Mouse (Mus musculus) megakaryocyte, embryonic 14.5 days (primary cell): ENCODE results near the gene Pafah1b1. TPM values are rescaled to one million over a fixed set of nuclear protein-coding genes. Genes with fewer than 3 reads are reported as not detected.

ENCODE experiments used
- H3K27me3 ChIP-seq: replicated peaks from 2 replicates; pipeline ENCODE3; 2012; ENCODE audit warnings: inconsistent platforms
- H3K36me3 ChIP-seq: replicated peaks from 2 replicates; pipeline ENCODE3; 2012; ENCODE audit warnings: low read length, inconsistent platforms, mixed read lengths
- H3K4me1 ChIP-seq: 2 replicates; pipeline ENCODE4 v1.6.1; 2012; ENCODE audit warnings: inconsistent platforms
- H3K4me3 ChIP-seq: replicated peaks from 2 replicates; pipeline ENCODE3; 2012; ENCODE audit warnings: moderate library complexity, mild to moderate bottlenecking, inconsistent platforms
- H3K9me3 ChIP-seq: 2 replicates; pipeline ENCODE4 v1.6.1; 2012; ENCODE audit warnings: inconsistent platforms
- FLI1 ChIP-seq: IDR thresholded peaks from 2 replicates; pipeline ENCODE4 v1.6.1; 2012; ENCODE audit warnings: low read length, inconsistent platforms, mixed read lengths
- GATA1 ChIP-seq: IDR thresholded peaks from 3 replicates; pipeline ENCODE4 v1.6.1; 2012; ENCODE audit warnings: mixed read lengths, low read length, inconsistent platforms, borderline replicate concordance
- polyA plus RNA-seq: library from polyadenylated mRNA; stranded (reverse); fragments of >175 nt; gene quantifications from 2 replicates; pipeline ENCODE4 v1.2.3, GENCODE M21; 2012; ENCODE audit warnings: low replicate concordance; ENCODE audit not compliant: insufficient read depth

The Pafah1b1 gene
- polyA plus RNA-seq, 1 experiment, result 10.5 TPM

DNA sequence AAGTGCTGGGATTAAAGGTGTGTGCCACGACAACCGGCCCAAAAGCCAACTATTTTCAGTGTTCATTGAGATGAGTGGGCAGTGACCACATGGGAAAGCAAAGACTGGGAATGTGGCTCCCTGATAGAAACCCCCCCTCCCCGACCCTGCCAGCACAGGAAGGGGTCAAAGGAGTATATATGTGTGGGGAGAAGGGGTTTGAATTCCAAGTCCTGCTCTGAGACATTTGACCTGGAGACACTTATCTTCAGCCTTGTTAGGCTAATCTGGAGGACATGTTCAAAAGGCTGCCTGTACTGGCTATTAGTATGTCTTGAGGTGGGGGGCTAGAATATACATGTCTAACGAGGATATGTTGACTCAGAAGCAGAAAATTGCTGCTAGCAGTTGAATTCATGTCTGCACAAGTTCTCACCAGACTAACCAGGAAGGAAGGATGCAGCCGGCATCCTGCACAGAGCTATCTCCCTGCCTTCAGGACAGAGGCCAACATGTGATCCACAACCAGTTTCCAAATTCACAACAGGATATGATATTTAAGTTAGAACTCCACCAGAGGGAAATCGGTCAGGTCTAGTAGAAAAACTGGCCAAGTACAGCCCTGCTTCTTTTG lies 51.5 kb downstream of the Pafah1b1 start:
- H3K4me1 ChIP-seq, result peaks cover 60% of the 10 kb centered on the region
- H3K4me3 ChIP-seq, result no peak overlapping the region
- H3K9me3 ChIP-seq, result no peaks in the 10 kb centered on the region
- no peak for TF ChIP-seq GATA1
- no peak for TF ChIP-seq FLI1
- peaks cover 96% of the 10 kb centered on the region for H3K36me3 ChIP-seq
- no peaks in the 10 kb centered on the region for H3K27me3 ChIP-seq

DNA sequence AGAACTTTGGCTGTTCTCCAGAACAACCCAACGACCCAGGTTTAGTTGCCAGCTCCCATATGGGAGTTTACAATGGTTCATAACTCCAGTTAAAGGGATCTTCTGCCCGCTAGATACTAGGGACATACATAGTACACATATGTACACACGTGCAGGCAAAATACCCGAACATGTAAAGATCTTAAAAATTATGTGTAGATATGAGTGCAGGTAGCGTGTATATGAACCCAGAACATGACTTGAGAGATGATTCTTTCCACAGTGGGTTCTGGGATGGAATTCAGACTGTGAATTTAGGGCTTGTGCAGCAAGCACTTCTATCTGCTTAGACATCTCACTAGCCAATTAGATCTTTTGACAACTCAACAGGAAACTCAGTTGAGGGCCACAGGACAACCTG lies 52.6 kb downstream of the Pafah1b1 start:
- peaks cover 56% of the 10 kb centered on the region for H3K4me1 ChIP-seq
- H3K36me3 ChIP-seq, result peaks cover 96% of the 10 kb centered on the region
- H3K9me3 ChIP-seq, result no peaks in the 10 kb centered on the region
- no peaks in the 10 kb centered on the region for H3K27me3 ChIP-seq
- no peak overlapping the region for H3K4me3 ChIP-seq
- TF ChIP-seq GATA1 (no peak), FLI1 (no peak)

DNA sequence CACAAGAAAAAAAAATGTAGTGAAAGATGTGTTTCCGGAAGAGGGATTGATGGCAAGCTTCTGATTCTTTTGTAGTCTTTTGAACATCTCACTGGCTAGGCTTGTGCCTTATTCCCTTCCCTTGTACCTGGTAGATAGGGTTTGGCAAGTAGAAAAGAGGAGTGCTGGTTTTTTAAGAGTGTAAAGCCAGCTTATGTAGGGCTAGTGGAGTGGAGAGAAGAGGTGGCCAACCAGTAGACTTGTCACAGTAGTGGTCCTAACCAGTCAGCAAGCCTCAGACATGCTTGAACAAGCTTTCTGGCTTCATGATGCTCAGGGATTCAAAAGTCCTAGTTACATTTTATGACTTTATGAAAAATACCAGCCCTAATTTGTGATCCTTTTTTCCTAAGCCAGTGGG lies 53.5 kb downstream of the Pafah1b1 start:
- H3K4me1 ChIP-seq, result peaks cover 53% of the 10 kb centered on the region
- no peaks in the 10 kb centered on the region for H3K27me3 ChIP-seq
- peaks cover 96% of the 10 kb centered on the region for H3K36me3 ChIP-seq
- TF ChIP-seq FLI1 (no peak), GATA1 (no peak)
- H3K4me3 ChIP-seq, result no peak overlapping the region
- no peaks in the 10 kb centered on the region for H3K9me3 ChIP-seq

DNA sequence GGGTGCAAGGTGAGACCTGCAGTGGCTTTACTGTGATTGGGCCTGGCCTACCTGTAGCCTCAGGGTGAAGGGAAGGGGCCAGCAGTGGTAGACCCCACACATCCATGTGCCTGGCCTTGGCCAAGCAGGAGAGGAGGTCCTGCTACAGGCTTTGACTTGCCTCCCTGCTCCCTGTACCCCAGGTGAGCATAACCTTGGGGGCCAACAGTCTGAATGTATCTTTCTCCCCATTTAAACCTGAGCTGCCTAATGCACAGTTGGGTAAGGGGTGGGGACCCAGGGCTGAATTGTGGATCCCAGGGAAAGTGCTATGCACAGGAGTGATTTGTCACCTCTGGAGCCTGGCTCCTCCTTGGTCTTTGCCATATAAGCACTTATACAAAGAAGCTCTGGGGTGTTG lies 54.3 kb downstream of the Pafah1b1 start:
- Histone ChIP-seq H3K4me1 (peaks cover 56% of the 10 kb centered on the region), H3K9me3 (no peaks in the 10 kb centered on the region), H3K36me3 (peaks cover 97% of the 10 kb centered on the region), H3K27me3 (no peaks in the 10 kb centered on the region), H3K4me3 (no peak overlapping the region)
- TF ChIP-seq FLI1 (no peak), GATA1 (no peak)

DNA sequence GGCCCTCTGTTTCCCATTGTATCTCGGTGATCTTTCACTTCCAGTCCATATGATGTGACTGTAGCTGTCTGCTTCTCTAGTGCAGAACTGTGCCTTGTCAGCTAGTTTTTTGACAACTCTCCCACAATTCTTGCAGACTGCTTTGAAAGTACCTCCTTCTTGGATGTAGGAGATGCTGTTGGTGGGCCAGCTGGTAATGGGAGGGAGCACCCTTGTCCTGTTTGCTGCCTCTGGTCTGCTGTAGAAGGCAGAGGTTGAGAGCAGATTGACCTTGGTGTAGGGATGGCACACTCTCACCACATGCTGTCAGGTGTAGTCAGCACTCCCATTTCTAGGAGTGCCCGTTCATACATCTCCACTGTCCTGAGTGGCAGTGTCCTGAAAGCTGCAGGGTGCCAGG lies 55.5 kb downstream of the Pafah1b1 start:
- H3K36me3 ChIP-seq, result peaks cover 97% of the 10 kb centered on the region
- no peaks in the 10 kb centered on the region for H3K27me3 ChIP-seq
- H3K4me1 ChIP-seq, result peaks cover 56% of the 10 kb centered on the region
- no peak overlapping the region for H3K4me3 ChIP-seq
- TF ChIP-seq GATA1, result no peak
- no peak for TF ChIP-seq FLI1
- H3K9me3 ChIP-seq, result no peaks in the 10 kb centered on the region

DNA sequence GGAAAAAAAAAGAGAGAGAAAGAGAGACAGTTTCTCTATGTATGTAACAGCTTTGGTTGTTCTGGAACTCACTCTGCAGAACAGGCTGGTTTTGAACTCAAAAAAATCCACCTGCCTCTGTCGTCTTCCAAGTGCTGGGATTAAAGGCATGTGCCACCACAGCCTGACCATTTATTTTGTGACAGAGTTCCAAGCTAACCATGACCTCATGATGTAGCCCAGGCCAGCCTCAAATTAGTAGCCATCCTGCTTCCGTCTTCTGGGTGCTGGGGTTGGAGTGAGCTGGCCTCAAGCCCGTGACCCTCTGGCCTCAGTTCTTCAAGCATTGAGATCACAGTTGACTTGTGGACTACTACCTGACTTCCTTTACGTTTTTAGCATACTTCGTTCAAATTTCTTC lies 56.0 kb downstream of the Pafah1b1 start:
- Histone ChIP-seq H3K27me3 (no peaks in the 10 kb centered on the region), H3K36me3 (peaks cover 97% of the 10 kb centered on the region), H3K4me1 (peaks cover 56% of the 10 kb centered on the region), H3K4me3 (no peak overlapping the region), H3K9me3 (no peaks in the 10 kb centered on the region)
- TF ChIP-seq GATA1 (no peak), FLI1 (no peak)

DNA sequence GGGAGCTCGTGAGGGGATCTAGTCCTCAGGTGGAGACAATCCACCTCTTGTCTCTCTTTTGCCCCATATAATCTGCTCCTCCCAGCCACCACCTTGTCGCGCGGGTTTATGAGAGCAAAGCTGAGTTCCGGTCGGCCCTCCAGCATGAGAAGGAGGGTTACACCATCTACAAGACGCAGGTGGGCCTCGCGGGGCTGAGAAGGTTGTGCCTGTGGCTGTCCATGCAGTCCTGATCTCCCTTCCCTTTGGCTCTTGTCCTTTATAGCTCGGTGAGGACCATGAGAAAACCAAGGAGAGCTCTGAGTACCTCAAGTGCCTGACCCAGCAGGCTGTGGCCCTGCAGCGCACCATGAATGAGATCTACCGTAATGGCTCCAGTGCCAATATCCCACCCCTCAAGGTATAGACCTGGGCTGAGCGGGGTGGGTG lies 56.9 kb downstream of the Pafah1b1 start:
- H3K36me3 ChIP-seq, result peaks cover 98% of the 10 kb centered on the region
- no peaks in the 10 kb centered on the region for H3K9me3 ChIP-seq
- TF ChIP-seq FLI1, result no peak
- H3K4me1 ChIP-seq, result peaks cover 56% of the 10 kb centered on the region
- H3K4me3 ChIP-seq, result no peak overlapping the region
- H3K27me3 ChIP-seq, result no peaks in the 10 kb centered on the region

DNA sequence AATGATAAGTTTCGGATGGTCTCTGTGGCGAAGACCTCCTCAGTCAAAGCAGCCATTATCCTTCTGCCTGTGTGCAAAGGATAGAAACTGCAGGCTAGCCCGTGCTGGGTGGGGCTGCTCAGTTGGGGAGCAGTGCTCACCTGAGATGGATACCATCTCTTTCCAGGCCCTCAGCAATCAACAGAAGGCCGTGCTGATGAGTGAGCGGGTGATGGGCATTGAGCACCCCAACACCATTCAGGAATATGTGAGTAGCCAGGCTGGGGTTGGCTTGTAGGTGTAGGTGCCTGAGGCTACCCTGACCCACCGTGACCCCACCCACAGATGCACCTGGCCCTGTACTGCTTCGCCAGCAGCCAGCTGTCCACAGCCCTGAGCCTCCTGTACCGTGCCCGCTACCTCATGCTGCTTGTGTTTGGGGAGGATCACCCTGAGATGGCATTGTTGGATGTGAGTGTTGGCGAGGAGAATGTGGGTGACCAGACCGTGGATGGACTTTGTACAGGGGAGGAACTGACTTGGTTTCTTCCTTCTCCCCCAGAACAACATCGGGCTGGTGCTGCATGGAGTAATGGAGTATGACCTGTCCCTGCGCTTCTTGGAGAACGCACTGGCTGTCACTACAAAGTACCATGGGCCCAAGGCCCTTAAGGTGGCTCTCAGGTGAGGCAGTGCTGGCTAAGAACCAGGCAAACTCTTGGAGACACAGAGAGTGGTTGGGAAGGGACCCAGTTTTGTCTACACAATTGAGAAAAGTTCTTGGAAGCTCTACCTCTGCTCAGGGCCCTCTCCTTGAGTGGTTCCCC lies 57.5 kb downstream of the Pafah1b1 start:
- Histone ChIP-seq H3K36me3 (peaks cover 99% of the 10 kb centered on the region), H3K4me1 (peaks cover 56% of the 10 kb centered on the region), H3K27me3 (no peaks in the 10 kb centered on the region), H3K4me3 (peak overlapping the region; percentile 8), H3K9me3 (no peaks in the 10 kb centered on the region)
- TF ChIP-seq GATA1 (no peak), FLI1 (no peak)

DNA sequence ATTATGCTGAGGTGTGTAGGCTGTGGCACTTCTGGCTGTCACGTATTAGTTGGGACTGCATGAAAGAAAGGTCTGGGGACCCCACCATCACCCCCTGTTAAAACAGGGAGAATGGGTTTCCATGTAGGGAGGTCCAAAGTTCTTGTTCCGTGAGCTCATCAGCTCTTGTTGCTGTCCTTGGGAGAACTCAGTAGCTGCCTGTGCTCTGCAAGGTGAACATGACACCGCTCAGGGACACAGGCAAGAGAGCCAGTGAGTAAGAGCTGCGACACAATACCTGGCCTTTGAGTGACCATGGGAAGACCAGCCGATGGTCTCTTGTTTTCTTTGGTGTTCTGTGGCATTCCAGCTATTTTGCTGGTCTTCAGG lies 58.2 kb downstream of the Pafah1b1 start:
- peaks cover 56% of the 10 kb centered on the region for H3K4me1 ChIP-seq
- H3K36me3 ChIP-seq, result peaks cover 99% of the 10 kb centered on the region
- TF ChIP-seq FLI1 (no peak), GATA1 (no peak)
- H3K9me3 ChIP-seq, result no peaks in the 10 kb centered on the region
- no peaks in the 10 kb centered on the region for H3K27me3 ChIP-seq
- no peak overlapping the region for H3K4me3 ChIP-seq

DNA sequence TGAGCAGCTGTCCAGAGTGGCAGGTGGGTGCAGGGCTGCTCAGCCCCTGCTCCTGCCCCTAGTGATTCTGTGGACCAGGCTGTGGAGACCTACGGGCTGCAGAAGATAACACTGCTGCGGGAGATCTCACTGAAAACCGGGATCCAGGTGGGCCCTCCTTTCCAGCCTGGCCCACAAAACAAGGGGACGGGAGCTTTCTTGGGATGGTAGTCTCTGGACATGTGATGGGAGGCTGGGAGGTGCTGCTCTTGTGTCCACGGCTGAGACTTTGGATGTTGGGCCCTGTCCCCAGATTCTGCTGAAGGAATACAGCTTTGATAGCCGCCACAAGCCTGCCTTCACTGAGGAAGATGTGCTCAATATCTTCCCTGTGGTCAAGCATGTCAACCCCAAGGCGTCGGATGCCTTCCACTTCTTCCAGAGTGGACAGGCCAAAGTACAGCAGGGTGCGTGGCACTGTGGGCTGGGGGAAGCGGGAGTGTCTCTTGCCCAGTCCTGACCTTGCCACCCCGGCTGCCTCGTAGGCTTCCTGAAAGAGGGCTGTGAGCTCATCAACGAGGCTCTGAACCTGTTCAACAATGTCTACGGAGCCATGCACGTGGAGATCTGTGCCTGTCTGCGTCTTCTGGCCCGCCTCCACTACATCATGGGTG lies 58.7 kb downstream of the Pafah1b1 start:
- Histone ChIP-seq H3K36me3 (peaks cover 100% of the 10 kb centered on the region), H3K4me3 (no peak overlapping the region), H3K4me1 (peaks cover 57% of the 10 kb centered on the region), H3K27me3 (no peaks in the 10 kb centered on the region), H3K9me3 (no peaks in the 10 kb centered on the region)
- TF ChIP-seq GATA1, result no peak
- TF ChIP-seq FLI1, result no peak
